Mouse (Mus musculus) left cerebral cortex, adult 2 months (tissue): ENCODE results near the gene Gm6034. TPM values are rescaled to one million over a fixed set of nuclear protein-coding genes. Genes with fewer than 3 reads are reported as not detected.
A peak's percentile ranks its signal among the peaks of the same experiment; 100 is the strongest.
"Not testable (repeated sequence)": the region's sequence is repeated elsewhere in the genome, so short reads cannot be mapped to it uniquely, and the experiment has no call there.

Experiments
- DNase-seq, 2 experiments: peaks; one replicate each; pipeline ENCODE4 v3.0.0; 2021 to 2022; ENCODE audit warnings: low spot score in 2 of 2, mixed read lengths in 1 of 2; ENCODE audit errors: extremely low spot score in 1 of 2
- H3K27ac ChIP-seq: fragments of 200-600 bp; 2 replicates; pipeline ENCODE4 v1.8.1; 2022
- H3K4me3 ChIP-seq: fragments of 200-600 bp; 2 replicates; pipeline ENCODE4 v1.8.1; 2022
- CTCF ChIP-seq: fragments of 200-600 bp; IDR thresholded peaks from 2 replicates; pipeline ENCODE4 v1.8.1; 2022; ENCODE audit warnings: antibody characterized with exemption, mild to moderate bottlenecking, moderate library complexity
- intact Hi-C: fragments of 180-260 bp; cut with DNase I; formaldehyde crosslinking; loops from one replicate; pipeline ENCODE4 v1.15.1; 2025
- total RNA-seq, 2 experiments: library from RNA; stranded (reverse); gene quantifications; 2 replicates each; pipeline ENCODE4 v1.2.3; 2021

Gm6034 gene
- total RNA-seq, 2 experiments from 2014 or later: not detected

DNA sequence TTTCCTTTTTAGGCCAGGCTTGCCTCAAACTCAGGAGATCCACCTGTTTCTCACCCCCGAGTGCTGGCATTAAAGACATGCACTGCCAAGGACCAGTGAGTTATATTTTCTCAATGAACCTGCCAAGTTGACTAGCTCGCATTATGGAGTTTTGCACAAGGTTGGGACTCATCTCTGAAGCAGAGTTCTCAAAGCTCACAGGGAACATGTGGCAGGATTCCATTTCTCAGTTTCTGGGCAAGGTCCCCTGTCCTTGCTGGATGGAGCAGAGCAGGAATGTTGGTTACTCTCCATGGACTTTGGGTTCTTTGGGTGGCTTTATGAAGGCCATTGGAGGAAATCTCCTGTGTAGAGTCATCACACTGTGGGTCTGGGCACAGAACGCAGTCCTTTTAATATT lies 525 bp downstream of the Gm6034 start:
- no peak overlapping the region for H3K27ac ChIP-seq
- intact Hi-C loops: no loop called here
- DNase-seq: no peak
- H3K4me3 ChIP-seq: peak overlapping the region; percentile 55; the same call in 1 of the 2 replicates
- no peak for TF ChIP-seq CTCF

- H3K27ac ChIP-seq, H3K4me3 ChIP-seq, intact Hi-C loops, DNase-seq: not testable (repeated sequence)
These were observed 15.2 kb downstream of the Gm6034 start for GRCm38 (mm10) chr17:36057927-36058326.

- intact Hi-C loops, H3K4me3 ChIP-seq, H3K27ac ChIP-seq, DNase-seq: not testable (repeated sequence)
These were observed 15.6 kb downstream of the Gm6034 start, which contains the start of gene Gm11127 for GRCm38 (mm10) chr17:36058362-36058761. Gene Gm11127, minus strand, starts transcription at chr17:36058371.

DNA sequence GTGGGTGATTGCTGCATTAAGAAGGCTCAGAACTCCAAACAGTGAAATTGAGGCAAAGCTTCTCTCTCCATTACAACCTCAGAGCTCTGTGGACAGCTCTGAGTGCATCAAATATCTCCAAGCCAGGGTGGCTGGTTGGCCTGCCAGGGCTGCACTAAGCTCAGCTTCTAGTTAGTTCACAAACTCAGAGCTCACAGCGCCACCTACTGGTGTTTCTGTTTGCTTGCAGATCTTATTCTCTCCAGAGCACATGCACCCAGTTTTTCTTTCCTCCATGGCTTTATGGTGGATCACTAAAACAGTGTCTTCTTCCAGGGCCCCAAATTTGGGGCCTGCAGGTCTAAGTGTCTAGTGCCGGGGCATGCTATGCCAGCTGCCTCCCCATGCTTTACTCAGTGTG lies 18.1 kb downstream of the Gm6034 start:
- intact Hi-C loops: loop anchor here (1.0 to 10.0 kb wide), 3 partner anchors 74 to 130 kb away; no protein-coding TSS in a partner anchor
- TF ChIP-seq CTCF: peak; percentile 88
- Histone ChIP-seq H3K4me3 (no peak overlapping the region), H3K27ac (no peak overlapping the region)
- DNase-seq: peak; percentile 83 to 87

DNA sequence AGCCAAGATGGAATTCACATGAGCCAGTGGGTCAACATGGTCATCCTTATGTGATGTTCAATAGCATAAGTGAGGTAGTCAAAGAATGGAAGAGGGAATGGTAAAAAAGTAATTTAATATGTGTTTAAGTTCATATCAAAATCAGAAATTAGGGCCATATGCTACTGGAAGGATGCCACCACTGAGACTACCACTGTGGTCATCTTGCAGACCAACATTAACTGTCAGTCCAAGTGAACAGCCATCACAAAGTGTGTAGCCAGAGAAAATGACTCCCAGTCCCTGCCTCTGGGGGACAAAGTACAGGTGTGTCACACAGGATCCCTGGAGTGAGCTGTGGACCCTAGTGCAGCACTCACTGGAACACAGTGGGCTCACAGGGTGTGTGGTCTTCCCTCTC lies 39.1 kb downstream of the Gm6034 start:
- H3K4me3 ChIP-seq, intact Hi-C loops, DNase-seq: not testable (repeated sequence)

GRCm38 (mm10) chr17:36082519-36083232 lies 39.9 kb downstream of the Gm6034 start:
- intact Hi-C loops, H3K27ac ChIP-seq: not testable (repeated sequence)
- peak overlapping the region; percentile 50 for H3K4me3 ChIP-seq
- DNase-seq: peak in 1 of 2 experiments; percentile 20

More for the DNA sequence above, 39.1 kb downstream of the Gm6034 start:
- H3K27ac ChIP-seq: not testable (repeated sequence)

GRCm38 (mm10) chr17:36083266-36083869 lies 40.6 kb downstream of the Gm6034 start:
- intact Hi-C loops: no loop called here
- TF ChIP-seq CTCF: no peak
- no peak overlapping the region for H3K27ac ChIP-seq
- peak in 1 of 2 experiments; percentile 32 for DNase-seq
- peak overlapping the region; percentile 50 for H3K4me3 ChIP-seq

DNA sequence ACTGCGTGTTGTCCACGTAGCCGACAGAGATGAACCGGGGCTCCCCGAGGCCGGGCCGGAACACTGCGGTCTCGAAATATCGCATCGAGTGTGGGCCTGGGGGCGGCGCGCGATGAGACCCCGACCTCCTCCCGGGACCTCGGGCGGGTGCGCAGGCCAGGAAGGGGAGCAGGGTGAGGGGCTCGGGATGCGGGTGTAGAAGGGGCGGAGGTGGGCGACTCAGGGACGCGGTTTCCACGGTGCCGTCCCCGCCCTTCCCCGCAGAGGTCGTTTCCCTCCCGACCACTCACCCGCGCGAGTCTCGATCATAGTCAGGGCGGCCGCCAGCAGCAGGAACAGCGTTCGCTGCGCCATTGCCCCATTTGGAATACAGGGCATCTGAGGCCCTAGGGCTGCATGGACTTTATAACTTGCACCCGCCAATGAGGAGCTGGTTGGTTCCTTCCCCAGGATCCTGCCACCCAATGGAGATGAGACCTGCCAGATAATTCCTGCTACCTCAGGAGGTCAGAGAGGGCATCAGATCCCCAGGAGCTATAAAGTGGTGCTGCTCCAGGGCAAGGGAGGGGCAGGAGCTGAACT lies 41.2 kb downstream of the Gm6034 start:
- DNase-seq: peak in 1 of 2 experiments; percentile 13
- H3K27ac ChIP-seq: no peak overlapping the region
- peak overlapping the region; percentile 50 for H3K4me3 ChIP-seq
- intact Hi-C loops: no loop called here
- TF ChIP-seq CTCF: no peak

- intact Hi-C loops, DNase-seq, H3K4me3 ChIP-seq, H3K27ac ChIP-seq: not testable (repeated sequence)
These were observed 43.2 kb downstream of the Gm6034 start for GRCm38 (mm10) chr17:36085976-36086375.

DNA sequence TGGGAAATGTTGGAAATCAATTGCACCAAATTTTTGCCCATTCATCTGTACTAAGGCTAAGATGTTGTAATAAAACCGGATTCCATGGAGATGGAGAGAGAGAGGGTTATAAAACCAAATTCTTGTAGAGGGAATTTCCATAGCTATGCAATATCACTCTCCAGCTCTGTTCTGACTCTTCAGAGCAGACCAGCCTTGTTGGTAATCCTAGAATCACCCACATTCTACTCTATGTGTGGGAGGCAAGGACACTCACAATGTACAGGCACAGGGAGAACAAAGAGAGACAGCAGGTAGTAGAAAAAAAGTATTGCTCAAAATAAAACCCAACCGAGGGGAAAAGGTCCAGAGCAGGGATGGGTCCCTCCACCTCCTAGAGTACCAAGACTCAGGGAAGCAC lies 49.2 kb downstream of the Gm6034 start:
- intact Hi-C loops, DNase-seq, H3K4me3 ChIP-seq, H3K27ac ChIP-seq: not testable (repeated sequence)

- H3K4me3 ChIP-seq, intact Hi-C loops, H3K27ac ChIP-seq, DNase-seq: not testable (repeated sequence)
These were observed 49.8 kb downstream of the Gm6034 start for GRCm38 (mm10) chr17:36092520-36092919.

DNA sequence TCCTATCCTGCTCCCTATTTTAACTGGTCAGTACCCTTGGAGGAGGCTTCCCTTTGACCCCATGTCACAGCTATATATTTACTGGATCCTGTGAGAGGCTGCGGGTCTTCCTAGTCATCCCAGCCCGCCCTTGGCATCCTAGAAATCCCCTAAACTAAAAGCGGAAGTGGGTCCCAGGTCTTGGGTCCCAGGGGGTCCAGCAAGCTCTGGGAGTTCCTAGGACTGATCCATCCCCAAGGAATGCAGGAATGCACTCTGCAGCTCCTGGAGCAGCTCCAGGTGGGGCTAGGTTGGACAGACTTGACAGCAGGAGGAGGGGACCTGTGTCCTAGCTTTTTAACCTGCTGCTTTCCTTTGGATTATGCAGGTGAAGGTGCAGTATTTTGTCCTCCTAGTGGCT lies 51.2 kb downstream of the Gm6034 start:
- Histone ChIP-seq H3K27ac (no peak overlapping the region), H3K4me3 (no peak overlapping the region)
- no peak for DNase-seq
- no peak for TF ChIP-seq CTCF
- intact Hi-C loops: no loop called here

GRCm38 (mm10) chr17:36099603-36100002 lies 56.8 kb downstream of the Gm6034 start:
- intact Hi-C loops, DNase-seq, H3K4me3 ChIP-seq, H3K27ac ChIP-seq: not testable (repeated sequence)

DNA sequence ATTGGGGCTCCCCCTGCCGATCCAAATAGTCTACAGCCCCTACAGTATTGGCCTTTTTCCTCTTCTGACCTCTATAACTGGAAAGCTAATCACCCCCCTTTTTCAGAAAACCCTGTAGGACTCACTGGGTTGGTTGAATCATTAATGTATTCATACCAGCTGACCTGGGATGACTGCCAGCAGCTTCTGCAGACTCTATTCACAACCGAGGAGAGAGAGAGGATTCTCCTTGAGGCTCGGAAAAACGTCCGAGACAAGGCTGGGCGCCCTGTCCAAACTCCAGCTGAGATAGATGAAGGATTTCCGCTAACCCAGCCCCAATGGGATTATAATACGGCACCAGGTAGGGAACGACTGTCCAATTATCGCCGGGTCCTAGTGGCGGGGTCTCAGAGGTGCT lies 59.3 kb downstream of the Gm6034 start:
- intact Hi-C loops, H3K27ac ChIP-seq, H3K4me3 ChIP-seq, DNase-seq: not testable (repeated sequence)
